Comparison of ENCODE assay signal across 8 mouse cellular contexts in genomic region chr4:89310491-89311254, GRCm38 (mm10). TPM values are rescaled to one million over a fixed set of nuclear protein-coding genes. Genes with fewer than 3 reads are reported as not detected.
DNase-seq lines count a peak whose midpoint lies in the region; ATAC-seq lines count a peak whose summit lies in the region.

Gene Cdkn2b (minus strand): TSS chr4:89311039.

- H3K27ac ChIP-seq in hindbrain, embryonic 10.5 days, result no peak within 1 kb of the TSS
- H3K27ac ChIP-seq in lung, embryonic 15.5 days, result no peak within 1 kb of the TSS

- peak within 1 kb of the TSS; percentile 94 for H3K4me2 ChIP-seq in lung, embryonic 15.5 days

- peak within 1 kb of the TSS; percentile 63 for H3K4me3 ChIP-seq in hindbrain, embryonic 10.5 days
- H3K4me3 ChIP-seq in lung, embryonic 15.5 days, result peak within 1 kb of the TSS; percentile 49

- WGBS in hindbrain, embryonic 10.5 days, result under 1% methylated on average over 61 of the region's 61 CpGs
- under 1% methylated on average over 61 of the region's 61 CpGs for WGBS in lung, embryonic 15.5 days

- H3K9me3 ChIP-seq in hindbrain, embryonic 10.5 days, result no peaks in the 10 kb centered on the region
- no peaks in the 10 kb centered on the region for H3K9me3 ChIP-seq in lung, embryonic 15.5 days

- peak within 1 kb of the TSS; percentile 7; the same call in 1 of the 2 replicates for H3K9ac ChIP-seq in lung, embryonic 15.5 days

- peak; percentile 95 for ATAC-seq in lung, embryonic 15.5 days (ENCODE audit: borderline replicate concordance, extremely low read depth, low FRiP score, low TSS enrichment)

- peaks cover 10% of the 10 kb centered on the region for H3K4me1 ChIP-seq in hindbrain, embryonic 10.5 days (replicated peaks)
- peaks cover 7% of the 10 kb centered on the region for H3K4me1 ChIP-seq in lung, embryonic 15.5 days

- peaks cover 87% of the 10 kb centered on the region for H3K27me3 ChIP-seq in hindbrain, embryonic 10.5 days (ENCODE audit: insufficient read depth, poor library complexity, severe bottlenecking)
- H3K27me3 ChIP-seq in lung, embryonic 15.5 days, result peaks cover 63% of the 10 kb centered on the region

- H3K36me3 ChIP-seq in hindbrain, embryonic 10.5 days, result no peaks in the 10 kb centered on the region
- H3K36me3 ChIP-seq in lung, embryonic 15.5 days, result no peaks in the 10 kb centered on the region

- DNase-seq in R1 (ENCODE audit: low read depth, low spot score), result peak; percentile 94
- DNase-seq in cerebellum, postnatal 14 days, result peak; percentile 79
- peak; percentile 55 to 71 for DNase-seq in frontal cortex, postnatal 10 days (ENCODE audit: low spot score in 2 of 2)
- peak; percentile 90 for DNase-seq in hindbrain, embryonic 10.5 days (ENCODE audit: low spot score)
- peak; percentile 71 for DNase-seq in layer of hippocampus, adult 9-10 months (ENCODE audit: low spot score)
- peak; percentile 87 for DNase-seq in ovary, adult 18-20 months (ENCODE audit: low spot score)
- peak; percentile 61 for DNase-seq in thymus, postnatal 0 days (ENCODE audit: low spot score)

RNA-seq across cellular contexts. Expression of gene Cdkn2b, which starts in this region (rescaled TPM):
- 0.54 and 2.2 TPM in 2 replicates for polyA plus RNA-seq in hindbrain, embryonic 10.5 days (2016; fragmentation: Nextera tagmentation; extraction: Ambion mirVana)
- polyA plus RNA-seq in lung, embryonic 15.5 days (2015; fragmentation: Nextera tagmentation; extraction: Ambion mirVana), result 3.8 and 4.1 TPM in 2 replicates
- 3.5 and 4.2 TPM in 2 replicates for polyA plus RNA-seq in thymus, postnatal 0 days (2015; fragmentation: Nextera tagmentation; extraction: Ambion mirVana)
